Mouse (Mus musculus) hindbrain, embryonic 12.5 days (tissue): ENCODE data around the gene Catsperz. TPM values are rescaled to one million over a fixed set of nuclear protein-coding genes. Genes with fewer than 3 reads are reported as not detected.
"Not testable (repeated sequence)": the region's sequence is repeated elsewhere in the genome, so short reads cannot be mapped to it uniquely, and the experiment has no call there.

Experiments
- ATAC-seq: fragments of 200-750 bp; cut with Nextera tagmentation; 2 replicates; pipeline ENCODE4 v1.8.0; 2017; ENCODE audit warnings: moderate TSS enrichment; ENCODE audit not compliant: low FRiP score
- H3K27ac ChIP-seq: fragments of 300-500 bp; sonication (generic); 2 replicates; pipeline ENCODE4 v1.5.1; 2016; ENCODE audit warnings: mild to moderate bottlenecking
- H3K27me3 ChIP-seq: fragments of 300-500 bp; sonication (generic); 2 replicates; pipeline ENCODE4 v1.6.1; 2016; ENCODE audit warnings: mild to moderate bottlenecking
- H3K36me3 ChIP-seq: fragments of 300-500 bp; sonication (generic); 2 replicates; pipeline ENCODE4 v1.6.1; 2016; ENCODE audit warnings: mild to moderate bottlenecking
- H3K4me1 ChIP-seq: fragments of 300-500 bp; sonication (generic); 2 replicates; pipeline ENCODE4 v1.6.1; 2016
- H3K4me2 ChIP-seq: fragments of 300-500 bp; sonication (generic); replicated peaks from 2 replicates; pipeline ENCODE4 v1.6.1; 2016; ENCODE audit warnings: mild to moderate bottlenecking
- H3K4me3 ChIP-seq: fragments of 300-500 bp; sonication (generic); 2 replicates; pipeline ENCODE4 v1.5.1; 2016; ENCODE audit warnings: mild to moderate bottlenecking
- H3K9ac ChIP-seq: fragments of 300-500 bp; sonication (generic); 2 replicates; pipeline ENCODE4 v1.6.1; 2016; ENCODE audit warnings: mild to moderate bottlenecking, moderate library complexity
- H3K9me3 ChIP-seq: fragments of 300-500 bp; sonication (generic); replicated peaks from 2 replicates; pipeline ENCODE4 v1.6.1; 2016; ENCODE audit warnings: mild to moderate bottlenecking
- WGBS: fragments of 180-500 bp; shearing (Covaris S2); methylation state at CpG from one replicate; pipeline ENCODE4 v1.1.7; 2016; 5-methylcytosine and 5-hydroxymethylcytosine counted together
- polyA plus RNA-seq: library from polyadenylated mRNA; unstranded; fragments of >200 nt; fragmentation: Nextera tagmentation; extraction: Ambion mirVana; gene quantifications from 2 replicates; pipeline ENCODE4 v1.2.1, GENCODE M21; 2016

Catsperz gene
- polyA plus RNA-seq, 1 experiment from 2014 or later = not detected

DNA sequence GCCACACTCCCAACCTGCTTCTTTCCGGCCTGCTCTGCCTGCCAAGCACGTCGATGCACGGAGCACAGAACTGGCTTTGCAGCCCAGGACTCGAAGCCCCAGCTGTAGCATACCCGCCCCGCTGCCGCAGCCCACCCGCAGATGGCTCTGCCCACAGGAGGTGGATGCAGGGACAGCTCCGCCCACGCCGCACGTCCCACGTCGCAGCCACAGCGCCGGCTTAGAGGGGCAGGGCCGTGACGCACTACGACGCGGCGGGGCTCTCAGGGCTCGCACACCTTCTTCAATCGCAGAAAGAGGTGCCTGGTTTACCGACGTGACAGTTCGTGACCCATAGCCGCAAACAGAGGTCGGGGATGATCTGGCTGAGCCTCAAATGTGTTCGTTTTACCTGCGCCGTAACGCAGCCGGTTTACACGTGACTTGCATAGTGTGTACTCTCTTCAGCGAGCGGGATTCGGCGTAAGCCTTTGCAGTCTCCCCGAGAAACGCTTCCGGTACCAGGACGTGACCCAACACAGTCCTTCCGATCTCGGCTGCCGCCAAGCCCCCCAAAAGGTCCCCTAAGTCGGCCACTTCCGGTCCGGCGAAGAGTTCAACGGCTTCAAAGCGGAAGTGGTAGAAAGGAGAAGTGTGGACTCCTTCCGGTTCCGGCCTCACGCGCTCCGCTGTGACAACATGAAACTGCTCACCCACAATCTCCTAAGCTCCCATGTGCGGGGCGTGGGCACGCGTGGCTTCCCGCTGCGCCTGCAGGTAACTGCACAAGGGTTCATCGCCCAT is 15.5 kb downstream of the Catsperz start, which contains the start of the genes Trmt112 and Prdx5:
Gene Trmt112 (plus strand): TSS at position 192 of the 783 bp plus-strand sequence.
Gene Prdx5 (minus strand): TSS at position 600 of the 783 bp plus-strand sequence.
- peak within 1 kb of the TSS; percentile 57 for H3K4me3 ChIP-seq
- H3K4me1 ChIP-seq = peaks cover 27% of the 10 kb centered on the region
- peak within 1 kb of the TSS; percentile 95 for H3K27ac ChIP-seq
- ATAC-seq = peak; percentile 91
- no peaks in the 10 kb centered on the region for H3K9me3 ChIP-seq
- peaks cover 58% of the 10 kb centered on the region for H3K36me3 ChIP-seq
- peak within 1 kb of the TSS; percentile 69 for H3K9ac ChIP-seq
- H3K4me2 ChIP-seq = peak within 1 kb of the TSS; percentile 66
- no peaks in the 10 kb centered on the region for H3K27me3 ChIP-seq
- WGBS = under 1% methylated on average over 65 of the region's 65 CpGs

DNA sequence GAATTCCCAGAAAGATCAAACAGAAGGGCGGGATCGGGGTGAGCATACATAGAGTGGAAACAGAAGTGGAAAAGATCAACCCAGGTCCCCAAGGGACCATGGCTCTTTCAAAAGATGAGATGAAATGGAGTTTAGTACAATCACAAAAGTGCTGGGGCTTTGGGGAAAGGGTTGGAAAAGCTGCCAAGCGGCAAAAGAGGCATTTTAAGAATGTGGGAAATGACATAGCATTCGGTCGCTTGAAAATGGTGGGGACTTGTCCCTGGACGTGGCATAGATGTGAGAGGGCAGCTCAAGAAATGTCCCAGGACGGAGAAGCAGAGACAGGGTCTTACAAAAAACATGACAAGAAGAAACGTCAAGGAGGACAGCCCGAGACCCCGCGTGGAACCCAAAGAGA is 16.2 kb downstream of the Catsperz start:
- H3K9ac ChIP-seq = peak overlapping the region; percentile 66
- no peaks in the 10 kb centered on the region for H3K9me3 ChIP-seq
- H3K4me1 ChIP-seq = peaks cover 27% of the 10 kb centered on the region
- H3K27me3 ChIP-seq = no peaks in the 10 kb centered on the region
- WGBS = 10% methylated on average over 11 of the region's 11 CpGs
- H3K27ac ChIP-seq = peak overlapping the region; percentile 95
- H3K36me3 ChIP-seq = peaks cover 60% of the 10 kb centered on the region
- ATAC-seq = no peak
- H3K4me2 ChIP-seq = peak overlapping the region; percentile 66
- peak overlapping the region; percentile 57 for H3K4me3 ChIP-seq

DNA sequence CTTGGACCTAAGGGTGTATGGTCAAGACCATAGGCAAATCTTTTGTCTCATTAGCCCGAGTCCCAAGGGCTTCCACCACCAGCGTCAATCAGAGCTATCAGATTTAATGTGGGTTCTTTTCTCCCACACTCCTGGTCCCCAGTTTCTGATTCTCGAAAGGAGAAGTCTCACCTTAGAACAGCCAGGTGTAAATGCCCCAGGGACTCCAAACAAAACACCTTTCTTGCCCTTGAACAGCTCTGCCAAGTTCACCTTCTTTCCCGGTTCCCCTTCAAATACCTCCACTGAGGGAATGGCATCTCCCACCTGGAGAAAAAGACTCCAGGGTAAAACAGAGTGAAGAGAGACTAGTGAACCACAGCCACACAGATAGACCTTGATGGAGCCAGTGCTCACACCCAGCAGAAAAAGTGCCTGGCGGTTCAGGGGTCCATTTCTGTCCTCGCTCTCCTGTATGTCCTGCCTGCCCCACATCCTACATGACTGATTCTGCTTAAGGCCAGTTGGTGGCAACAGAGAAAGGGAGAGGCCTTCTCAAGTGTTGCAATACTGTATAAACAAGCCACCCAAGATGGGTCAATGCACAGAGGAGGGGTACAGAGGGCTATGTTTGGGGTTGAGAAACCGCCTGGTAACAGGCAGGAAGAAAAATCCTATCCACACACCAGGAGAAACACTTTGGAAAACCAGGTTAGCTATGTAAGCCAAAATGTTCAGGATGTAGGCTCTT is 17.2 kb downstream of the Catsperz start:
- Histone ChIP-seq H3K4me2 (peak overlapping the region; percentile 66), H3K9ac (peak overlapping the region; percentile 66; the same call in 1 of the 2 replicates), H3K27ac (no peak overlapping the region), H3K4me1 (peaks cover 27% of the 10 kb centered on the region), H3K9me3 (no peaks in the 10 kb centered on the region), H3K27me3 (no peaks in the 10 kb centered on the region), H3K4me3 (peak overlapping the region; percentile 57), H3K36me3 (peaks cover 50% of the 10 kb centered on the region)
- whole genome bisulfite sequencing = 92% methylated on average over 7 of the region's 7 CpGs
- ATAC-seq = no peak

DNA sequence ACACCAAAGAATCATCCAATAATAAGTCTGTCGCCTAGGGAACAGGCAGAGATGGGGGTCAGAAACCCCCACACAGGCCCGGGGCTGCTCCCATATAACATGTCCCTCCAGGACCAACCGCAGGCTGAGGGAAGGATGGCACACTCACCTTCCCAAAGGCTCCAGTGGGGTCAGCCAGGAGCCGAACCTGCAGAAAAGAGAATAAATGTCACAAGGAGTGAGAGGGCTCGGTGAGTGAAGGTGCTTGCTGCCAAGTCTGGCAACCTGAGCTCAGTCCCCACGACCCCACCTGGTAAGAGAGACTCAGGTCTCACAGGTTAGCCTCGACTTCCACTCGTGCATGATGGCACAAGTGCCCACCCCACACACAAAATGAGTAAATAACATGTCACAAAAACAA is 18.1 kb downstream of the Catsperz start:
- WGBS = 94% methylated on average over 8 of the region's 8 CpGs
- no peak overlapping the region for H3K27ac ChIP-seq
- no peak overlapping the region for H3K9ac ChIP-seq
- no peak overlapping the region for H3K4me2 ChIP-seq
- H3K9me3 ChIP-seq = no peaks in the 10 kb centered on the region
- no peak overlapping the region for H3K4me3 ChIP-seq
- peaks cover 27% of the 10 kb centered on the region for H3K4me1 ChIP-seq
- peaks cover 41% of the 10 kb centered on the region for H3K36me3 ChIP-seq
- no peak for ATAC-seq
- H3K27me3 ChIP-seq = no peaks in the 10 kb centered on the region

DNA sequence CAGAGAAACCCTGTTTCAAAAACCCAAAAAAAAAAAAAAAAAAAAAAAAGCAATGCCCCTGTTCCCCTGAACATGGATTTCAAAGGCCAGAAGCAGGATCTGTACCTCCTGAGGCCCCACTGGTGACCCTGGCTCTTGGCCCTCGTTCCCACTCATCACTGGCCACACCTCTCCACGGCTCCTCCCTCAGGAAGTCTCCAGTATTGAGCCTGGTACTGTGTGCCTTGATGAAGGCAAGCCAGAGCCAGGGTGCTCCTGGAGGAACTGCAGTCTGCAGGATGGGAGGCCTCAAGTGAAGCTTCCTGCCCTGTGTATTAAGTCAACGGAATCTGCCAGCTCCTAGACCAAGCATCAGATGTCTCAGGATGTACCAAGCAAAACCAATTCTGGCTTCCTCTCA is 19.0 kb downstream of the Catsperz start:
- 90% methylated on average over 3 of the region's 3 CpGs for WGBS
- no peak for ATAC-seq

DNA sequence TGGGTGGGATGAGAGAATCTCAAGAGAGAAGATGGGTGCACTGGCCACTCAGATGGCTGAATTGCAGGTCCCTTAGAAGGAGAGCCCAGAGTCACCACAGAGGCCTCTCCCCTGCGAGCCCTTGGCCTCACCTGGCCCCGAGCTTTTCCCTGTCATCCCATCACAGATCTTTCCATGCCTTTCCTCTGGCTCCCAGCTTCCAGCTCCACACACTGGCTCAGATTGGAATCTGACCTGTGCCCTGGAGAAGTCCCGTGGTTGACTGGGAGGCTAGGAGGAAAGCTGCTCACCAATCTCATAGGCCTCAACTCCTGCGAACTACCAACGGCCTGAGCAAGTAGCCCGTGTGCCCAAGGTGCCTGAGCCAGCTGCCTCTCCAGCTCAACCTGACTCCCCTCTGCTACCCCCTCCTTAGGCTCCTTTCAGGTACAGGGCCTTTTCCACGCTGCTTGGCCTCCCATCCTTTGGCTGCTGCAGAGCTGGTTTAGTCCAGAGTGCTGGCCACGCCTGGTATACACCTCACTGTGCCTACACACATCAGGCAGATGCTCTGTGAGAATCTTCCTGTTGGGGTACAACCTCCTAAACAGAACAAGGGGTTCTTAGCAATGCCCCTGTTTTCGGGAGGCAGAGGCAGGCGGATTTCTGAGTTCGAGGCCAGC is 19.6 kb downstream of the Catsperz start:
- H3K27ac ChIP-seq = no peak overlapping the region
- no peaks in the 10 kb centered on the region for H3K27me3 ChIP-seq
- H3K9me3 ChIP-seq = no peaks in the 10 kb centered on the region
- peaks cover 15% of the 10 kb centered on the region for H3K4me1 ChIP-seq
- H3K36me3 ChIP-seq = peaks cover 28% of the 10 kb centered on the region
- H3K4me3 ChIP-seq = no peak overlapping the region
- H3K9ac ChIP-seq = no peak overlapping the region
- H3K4me2 ChIP-seq = no peak overlapping the region
- WGBS = 89% methylated on average over 11 of the region's 11 CpGs
- no peak for ATAC-seq

More for the DNA sequence above, 19.0 kb downstream of the Catsperz start:
- Histone ChIP-seq H3K27ac (no peak overlapping the region), H3K4me1 (peaks cover 19% of the 10 kb centered on the region), H3K4me2 (no peak overlapping the region), H3K27me3 (no peaks in the 10 kb centered on the region), H3K4me3 (no peak overlapping the region), H3K36me3 (peaks cover 32% of the 10 kb centered on the region), H3K9me3 (no peaks in the 10 kb centered on the region), H3K9ac (no peak overlapping the region)

DNA sequence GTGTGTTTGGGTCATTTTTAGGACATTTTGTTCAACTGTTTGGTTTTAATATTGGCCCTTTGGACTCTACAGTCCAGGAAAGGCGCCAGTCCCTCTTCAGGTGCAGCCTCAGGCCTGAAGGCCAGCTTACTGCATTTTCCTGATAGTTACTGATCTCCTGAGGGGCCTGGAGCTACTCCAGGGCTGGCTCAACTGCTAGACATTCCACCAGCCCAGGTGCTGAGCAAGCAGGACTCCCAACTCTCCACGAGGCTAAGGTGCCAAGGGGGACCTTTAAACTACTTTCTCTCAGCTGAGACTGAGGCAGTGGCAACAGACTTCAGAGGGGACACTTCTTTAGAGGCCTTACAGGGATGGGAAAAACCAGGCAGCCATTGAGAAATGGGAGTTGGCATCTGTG is 20.3 kb downstream of the Catsperz start:
- H3K4me3 ChIP-seq = no peak overlapping the region
- 81% methylated on average over 2 of the region's 2 CpGs for WGBS
- ATAC-seq = no peak
- no peaks in the 10 kb centered on the region for H3K9me3 ChIP-seq
- H3K27me3 ChIP-seq = no peaks in the 10 kb centered on the region
- peaks cover 15% of the 10 kb centered on the region for H3K4me1 ChIP-seq
- H3K27ac ChIP-seq = no peak overlapping the region
- H3K36me3 ChIP-seq = peaks cover 28% of the 10 kb centered on the region
- H3K9ac ChIP-seq = no peak overlapping the region; the same call in 1 of the 2 replicates
- no peak overlapping the region for H3K4me2 ChIP-seq

DNA sequence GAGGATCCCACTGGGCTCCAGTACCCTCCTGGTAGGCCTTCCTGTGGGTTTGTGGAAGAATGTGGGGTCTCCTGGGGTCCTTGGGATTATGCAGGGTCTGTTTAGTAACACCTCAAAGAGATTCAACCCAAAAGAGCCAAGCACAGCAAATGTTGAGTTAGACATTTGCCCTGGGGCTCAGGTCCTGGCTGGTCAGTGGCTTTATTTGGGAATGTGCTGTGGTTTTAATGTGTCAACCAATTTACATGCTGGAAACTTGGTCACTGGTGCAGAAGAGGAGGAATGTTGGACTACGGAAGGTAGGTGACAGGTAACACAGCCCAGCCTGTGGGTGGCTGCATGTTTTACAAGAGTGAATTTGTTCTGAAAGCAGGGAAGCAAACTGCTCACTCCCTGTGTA is 22.1 kb downstream of the Catsperz start:
- Histone ChIP-seq H3K27me3 (no peaks in the 10 kb centered on the region), H3K27ac (no peak overlapping the region), H3K4me3 (no peak overlapping the region), H3K9ac (no peak overlapping the region), H3K4me2 (no peak overlapping the region), H3K4me1 (peaks cover 5% of the 10 kb centered on the region), H3K36me3 (peaks cover 28% of the 10 kb centered on the region), H3K9me3 (no peaks in the 10 kb centered on the region)
- ATAC-seq = no peak
- 97% methylated on average over 1 of the region's 1 CpGs for WGBS

DNA sequence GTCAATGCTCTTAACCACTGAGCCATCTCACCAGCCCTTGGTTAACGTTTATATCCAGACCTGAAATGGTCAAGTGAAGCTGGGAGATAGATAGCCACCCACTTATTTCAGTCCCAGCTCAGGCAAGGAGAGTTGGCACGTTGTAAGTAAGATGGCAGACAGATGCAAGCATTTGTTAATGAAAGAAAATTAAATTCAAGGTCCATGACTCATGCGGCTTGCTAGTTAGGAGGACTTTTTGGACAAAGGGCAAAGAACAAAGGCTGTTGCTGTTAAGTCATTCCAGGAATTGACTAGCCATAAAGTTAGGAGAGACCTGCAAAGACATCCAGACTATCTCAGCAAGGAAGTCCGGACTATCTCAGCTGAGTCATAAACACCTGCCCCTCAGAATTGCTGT is 25.5 kb downstream of the Catsperz start:
- H3K9me3 ChIP-seq = peaks cover 8% of the 10 kb centered on the region
- ATAC-seq = no peak
- WGBS = 84% methylated on average over 4 of the region's 4 CpGs
- no peak overlapping the region for H3K4me2 ChIP-seq
- no peak overlapping the region for H3K4me3 ChIP-seq
- H3K36me3 ChIP-seq = peaks cover 3% of the 10 kb centered on the region; the same call in 1 of the 2 replicates
- H3K4me1 ChIP-seq = no peaks in the 10 kb centered on the region
- no peaks in the 10 kb centered on the region for H3K27me3 ChIP-seq
- no peak overlapping the region for H3K27ac ChIP-seq
- H3K9ac ChIP-seq = no peak overlapping the region

DNA sequence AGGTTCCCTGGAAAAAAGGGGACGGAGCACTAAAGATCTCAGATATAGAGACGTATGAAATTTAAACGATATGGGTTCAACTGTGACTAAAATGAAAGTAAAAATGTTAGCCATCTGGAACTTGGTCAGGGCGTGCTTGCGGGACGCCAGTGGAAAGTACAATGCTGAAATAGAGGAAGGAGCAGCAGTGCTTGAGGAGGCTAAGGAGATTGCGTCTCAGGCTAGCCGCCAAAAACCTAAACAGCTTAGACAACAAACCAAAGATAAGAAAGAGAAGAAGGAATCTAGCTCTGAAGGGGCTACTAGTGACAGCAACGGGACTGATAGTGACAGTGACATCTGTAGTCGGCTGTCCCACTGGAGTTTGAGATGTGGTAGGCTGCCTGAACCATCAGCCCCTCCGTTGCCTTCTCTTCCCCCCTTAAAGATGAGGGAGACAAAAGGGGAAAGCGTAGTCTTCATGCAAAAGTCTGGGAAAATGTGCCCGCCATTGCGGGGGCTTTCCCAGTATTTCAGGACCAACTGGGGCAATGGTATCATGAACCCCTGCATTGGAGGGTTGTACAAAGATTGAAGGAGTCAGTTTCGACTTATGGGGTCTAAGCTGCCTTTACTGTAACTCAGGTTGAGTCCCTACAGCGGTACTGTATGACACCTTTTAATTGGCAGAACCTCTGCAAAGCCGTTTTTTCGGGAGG is 29.4 kb downstream of the Catsperz start:
- not testable (repeated sequence) for H3K4me2 ChIP-seq, H3K27me3 ChIP-seq, H3K4me1 ChIP-seq, H3K27ac ChIP-seq, ATAC-seq, H3K9ac ChIP-seq, H3K9me3 ChIP-seq, H3K4me3 ChIP-seq, H3K36me3 ChIP-seq
- WGBS = 91% methylated on average over 18 of the region's 18 CpGs

DNA sequence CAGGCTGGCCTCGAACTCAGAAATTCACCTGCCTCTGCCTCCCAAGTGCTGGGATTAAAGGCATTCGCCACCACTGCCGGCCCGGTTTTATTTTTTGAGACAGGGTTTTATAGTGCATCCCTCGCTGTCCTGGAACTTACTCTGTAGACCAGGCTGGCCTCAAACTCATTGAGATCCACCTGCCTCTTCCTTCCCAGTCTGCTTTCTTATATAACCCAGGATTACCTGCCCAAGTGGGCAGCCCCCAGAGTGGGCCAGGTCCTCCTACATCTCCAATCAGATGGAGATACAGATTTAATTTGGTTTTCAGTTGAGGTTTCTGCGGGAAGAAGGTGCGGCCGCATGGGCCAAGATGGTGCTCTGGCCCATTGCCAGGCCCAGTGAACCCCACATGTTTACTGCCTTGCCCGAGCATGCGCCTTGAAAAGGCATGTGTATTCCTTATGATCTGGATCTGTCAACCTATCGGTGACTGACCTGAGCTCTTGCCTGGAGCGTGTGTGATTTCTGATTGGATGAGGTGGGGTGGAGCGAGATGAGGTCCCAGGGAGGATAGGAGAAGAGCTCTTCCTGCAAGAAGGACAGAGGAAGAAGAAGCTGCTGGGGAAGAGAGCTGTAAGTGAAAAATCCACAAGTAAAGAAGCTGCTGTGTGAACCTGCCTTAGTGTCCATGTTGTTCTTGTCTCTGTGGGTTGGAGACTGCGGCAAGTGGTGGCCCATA is 31.3 kb downstream of the Catsperz start:
- Histone ChIP-seq H3K4me2 (no peak overlapping the region), H3K9me3 (peaks cover 8% of the 10 kb centered on the region), H3K36me3 (no peaks in the 10 kb centered on the region), H3K4me3 (no peak overlapping the region), H3K27me3 (no peaks in the 10 kb centered on the region), H3K9ac (no peak overlapping the region), H3K27ac (no peak overlapping the region), H3K4me1 (no peaks in the 10 kb centered on the region)
- ATAC-seq = no peak
- WGBS = 91% methylated on average over 14 of the region's 14 CpGs
